Mouse (Mus musculus) spleen, adult 2 months (tissue): ENCODE measurements around the gene Serpina3m.

Source experiments
- CTCF ChIP-seq: fragments of 200-500 bp; IDR thresholded peaks from 2 replicates; pipeline ENCODE4 v1.5.1; 2011; ENCODE audit warnings: mild to moderate bottlenecking, inconsistent platforms; ENCODE audit not compliant: insufficient read depth, insufficient read length, insufficient replicate concordance; ENCODE audit errors: extremely low read depth
- POLR2A ChIP-seq: fragments of 200-500 bp; IDR thresholded peaks from 2 replicates; pipeline ENCODE4 v1.6.1; 2011; ENCODE audit warnings: low read depth, low read length, inconsistent platforms

DNA sequence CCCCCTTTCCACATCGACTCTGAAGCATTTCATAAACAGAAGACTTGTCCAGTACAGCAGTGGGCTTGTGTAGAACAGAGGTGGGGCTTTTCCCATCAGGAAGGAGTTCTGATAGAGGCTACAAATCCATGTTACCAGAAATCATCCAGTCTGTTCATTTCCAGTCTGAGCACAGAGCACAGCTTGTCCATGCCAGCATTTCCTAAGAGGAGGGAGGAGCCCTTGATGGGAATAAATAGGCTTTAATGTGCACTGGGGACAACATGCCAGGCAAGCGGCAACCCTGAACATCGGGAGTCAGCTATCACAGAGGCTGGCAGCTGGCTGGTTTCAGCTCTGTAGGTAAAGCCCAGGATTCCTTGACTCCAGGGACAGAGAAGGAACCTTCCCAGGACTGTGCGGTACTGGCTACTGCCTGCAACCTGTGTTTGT lies 68.2 kb downstream of the Serpina3m start, which contains the start of gene Serpina3n:
- no peak for TF ChIP-seq CTCF
- TF ChIP-seq POLR2A = no peak
